ENCODE assay signal across 15 mouse cellular contexts in genomic region chr6:134764441-134765061, GRCm38 (mm10). TPM values are rescaled to one million over a fixed set of nuclear protein-coding genes. Genes with fewer than 3 reads are reported as not detected.
DNase-seq lines count a peak whose midpoint lies in the region; ATAC-seq lines count a peak whose summit lies in the region.
"Had no signal": no experiment of that assay in that cellular context is flagged by ENCODE, and none has a peak within 500 bp of the region (broad histone marks: within the 10 kb centered on the region; RNA-seq: fewer than 3 reads in every experiment).

No protein-coding gene starts in this region.

- H3K36me3 ChIP-seq in midbrain, embryonic 11.5 days (ENCODE audit: control insufficient read depth, insufficient read depth, low read length): no peaks in the 10 kb centered on the region
- H3K36me3 ChIP-seq in midbrain, embryonic 16.5 days (ENCODE audit: control insufficient read depth, insufficient read depth, low read length): no peaks in the 10 kb centered on the region
- no peaks in the 10 kb centered on the region for H3K36me3 ChIP-seq in heart, embryonic 15.5 days
- H3K36me3 ChIP-seq: embryonic facial prominence, embryonic 12.5 days; stomach, embryonic 15.5 days had no signal

- H3K9ac ChIP-seq in midbrain, embryonic 11.5 days (ENCODE audit: low read length): no peak overlapping the region
- no peak overlapping the region for H3K9ac ChIP-seq in midbrain, embryonic 16.5 days (ENCODE audit: low read depth, low read length)
- H3K9ac ChIP-seq in heart, embryonic 15.5 days: no peak overlapping the region
- H3K9ac ChIP-seq: embryonic facial prominence, embryonic 12.5 days; stomach, embryonic 15.5 days had no signal

- H3K4me3 ChIP-seq in midbrain, embryonic 11.5 days (ENCODE audit: low read depth, low read length): no peak overlapping the region
- H3K4me3 ChIP-seq in midbrain, embryonic 16.5 days (ENCODE audit: low read depth, low read length): no peak overlapping the region
- H3K4me3 ChIP-seq in heart, embryonic 15.5 days: no peak overlapping the region
- H3K4me3 ChIP-seq: embryonic facial prominence, embryonic 12.5 days; stomach, embryonic 15.5 days had no signal

- 0 out of 2 replicates have a peak, but pooled peaks have one; percentile 24 for ATAC-seq in midbrain, embryonic 11.5 days (ENCODE audit: low FRiP score)
- no peak for ATAC-seq in midbrain, embryonic 16.5 days
- ATAC-seq in heart, embryonic 15.5 days (replicated peaks; ENCODE audit: insufficient number of reproducible peaks, insufficient read depth, low FRiP score, low read depth): no peak; the same call in 1 of the 2 replicates
- peak; percentile 19 for ATAC-seq in monocyte, adult 5-6 weeks (replicated peaks; ENCODE audit: insufficient number of reproducible peaks, low FRiP score, low TSS enrichment, poor library complexity, severe bottlenecking)
- ATAC-seq: forebrain, embryonic 16.5 days; inflammation-experienced regulatory T-cells, adult 6 months had no signal

- H3K27me3 ChIP-seq in midbrain, embryonic 11.5 days (ENCODE audit: control insufficient read depth, insufficient read depth, low read length): no peaks in the 10 kb centered on the region
- no peaks in the 10 kb centered on the region for H3K27me3 ChIP-seq in midbrain, embryonic 16.5 days (ENCODE audit: control insufficient read depth, insufficient read depth, low read depth, low read length)
- no peaks in the 10 kb centered on the region for H3K27me3 ChIP-seq in heart, embryonic 15.5 days
- H3K27me3 ChIP-seq: embryonic facial prominence, embryonic 12.5 days; stomach, embryonic 15.5 days had no signal

- H3K4me2 ChIP-seq in midbrain, embryonic 11.5 days: no peak overlapping the region
- no peak overlapping the region for H3K4me2 ChIP-seq in midbrain, embryonic 16.5 days (ENCODE audit: low read length)
- no peak overlapping the region for H3K4me2 ChIP-seq in heart, embryonic 15.5 days
- H3K4me2 ChIP-seq: embryonic facial prominence, embryonic 12.5 days; stomach, embryonic 15.5 days had no signal

- H3K27ac ChIP-seq in midbrain, embryonic 11.5 days (ENCODE audit: low read depth, low read length): no peak overlapping the region
- no peak overlapping the region for H3K27ac ChIP-seq in midbrain, embryonic 16.5 days (ENCODE audit: low read length)
- H3K27ac ChIP-seq in heart, embryonic 15.5 days: peak overlapping the region; percentile 62
- H3K27ac ChIP-seq: embryonic facial prominence, embryonic 12.5 days; stomach, embryonic 15.5 days had no signal

- WGBS in midbrain, embryonic 11.5 days: 94% methylated on average over 5 of the region's 5 CpGs
- 88% methylated on average over 5 of the region's 5 CpGs for WGBS in midbrain, embryonic 16.5 days
- WGBS in heart, embryonic 15.5 days: 72% methylated on average over 5 of the region's 5 CpGs

- peaks cover 2% of the 10 kb centered on the region; the same call in 1 of the 2 replicates for H3K4me1 ChIP-seq in midbrain, embryonic 11.5 days (ENCODE audit: control insufficient read depth, insufficient read depth, low read length)
- H3K4me1 ChIP-seq in midbrain, embryonic 16.5 days (ENCODE audit: control insufficient read depth, insufficient read depth, low read length): no peaks in the 10 kb centered on the region
- peaks cover 42% of the 10 kb centered on the region for H3K4me1 ChIP-seq in heart, embryonic 15.5 days (replicated peaks)
- H3K4me1 ChIP-seq: stomach, embryonic 15.5 days had no signal

- H3K9me3 ChIP-seq in midbrain, embryonic 11.5 days (ENCODE audit: control insufficient read depth, low read length): no peaks in the 10 kb centered on the region
- H3K9me3 ChIP-seq in midbrain, embryonic 16.5 days (replicated peaks; ENCODE audit: control insufficient read depth, low read length, poor library complexity, severe bottlenecking): no peaks in the 10 kb centered on the region
- no peaks in the 10 kb centered on the region for H3K9me3 ChIP-seq in heart, embryonic 15.5 days (replicated peaks)
- H3K9me3 ChIP-seq: embryonic facial prominence, embryonic 12.5 days; stomach, embryonic 15.5 days had no signal

- DNase-seq in heart, adult 18-20 months: peak; percentile 14 to 20
- no peak for DNase-seq in heart, adult 8-10 months (ENCODE audit: low spot score)
- no peak for DNase-seq in midbrain, embryonic 11.5 days (ENCODE audit: low spot score, missing footprints)
- DNase-seq in embryo, embryonic 11 days: no peak
- no peak for DNase-seq in natural killer cell, adult 2 months (ENCODE audit: low spot score in 2 of 2)
- DNase-seq: cerebellum, adult 8-10 months; lung, postnatal 4 days; right cerebral cortex, postnatal 25 days had no signal

RNA-seq across cellular contexts. Expression of gene Dusp16, which starts 27.9 kb away (rescaled TPM):
- 10 to 100 TPM; 20.7 to 23.8 TPM for total RNA-seq in heart, adult 18-20 months (2021)
- 10 to 100 TPM; 17.9 to 28.5 (median 22.5) TPM for total RNA-seq in heart, adult 8-10 months (2022)
- 18.0 and 18.5 TPM in 2 replicates for polyA plus RNA-seq in midbrain, embryonic 11.5 days (2014; fragmentation: Nextera tagmentation; extraction: Ambion mirVana)
- 4.7 and 5.5 TPM in 2 replicates for polyA plus RNA-seq in midbrain, embryonic 16.5 days (2015; fragmentation: Nextera tagmentation; extraction: Ambion mirVana)
- polyA plus RNA-seq in heart, embryonic 15.5 days (2015; fragmentation: Nextera tagmentation; extraction: Ambion mirVana): 15.8 and 15.9 TPM in 2 replicates
- total RNA-seq in monocyte, adult 5-6 weeks (2017): 234 to 312 TPM (median 310 TPM) in 3 replicates

Comparison
In these comparisons a context has a peak if more than half of its experiments do, and no peak if none do; other contexts are left out.
1. DNase-seq: peak in heart, adult 18-20 months (2 of 2); none in heart, adult 8-10 months (single experiment), midbrain, embryonic 11.5 days (single experiment), embryo, embryonic 11 days (single experiment) and natural killer cell, adult 2 months (0 of 2).
2. ATAC-seq: peak in midbrain, embryonic 11.5 days (single experiment) and monocyte, adult 5-6 weeks (single experiment); none in midbrain, embryonic 16.5 days (single experiment) and heart, embryonic 15.5 days (single experiment).